ENCODE assay signal across 22 mouse cellular contexts in genomic region chr2:27556921-27557320, GRCm38 (mm10).
"Had no signal": no experiment of that assay in that cellular context is flagged by ENCODE, and none has a peak within 500 bp of the region (broad histone marks: within the 10 kb centered on the region; RNA-seq: fewer than 3 reads in every experiment).

No protein-coding gene starts in this region.

- H3K36me3 ChIP-seq: limb, embryonic 12.5 days; limb, embryonic 15.5 days; lung, embryonic 15.5 days; midbrain, embryonic 10.5 days; midbrain, embryonic 13.5 days; neural tube, embryonic 13.5 days; stomach, embryonic 15.5 days had no signal

- H3K4me1 ChIP-seq: midbrain, embryonic 13.5 days; neural tube, embryonic 13.5 days had no signal

- H3K9ac ChIP-seq: limb, embryonic 12.5 days; limb, embryonic 15.5 days; liver, embryonic 14.5 days; lung, embryonic 15.5 days; midbrain, embryonic 13.5 days; neural tube, embryonic 13.5 days; stomach, embryonic 15.5 days had no signal

- H3K4me2 ChIP-seq: limb, embryonic 12.5 days; limb, embryonic 15.5 days; lung, embryonic 15.5 days; midbrain, embryonic 13.5 days; neural tube, embryonic 13.5 days; stomach, embryonic 15.5 days had no signal

- H3K27ac ChIP-seq: limb, embryonic 12.5 days; limb, embryonic 15.5 days; liver, embryonic 14.5 days; lung, embryonic 15.5 days; midbrain, embryonic 10.5 days; midbrain, embryonic 13.5 days; neural tube, embryonic 13.5 days; stomach, embryonic 15.5 days had no signal

- H3K4me3 ChIP-seq: limb, embryonic 12.5 days; limb, embryonic 15.5 days; lung, embryonic 15.5 days; megakaryocyte, embryonic 14.5 days; midbrain, embryonic 10.5 days; midbrain, embryonic 13.5 days; myocyte; neural tube, embryonic 13.5 days; stomach, embryonic 15.5 days had no signal

- H3K9me3 ChIP-seq: limb, embryonic 12.5 days; limb, embryonic 15.5 days; lung, embryonic 15.5 days; megakaryocyte, embryonic 14.5 days; midbrain, embryonic 10.5 days; midbrain, embryonic 13.5 days; neural tube, embryonic 13.5 days; stomach, embryonic 15.5 days had no signal

- H3K27me3 ChIP-seq: limb, embryonic 12.5 days; limb, embryonic 15.5 days; lung, embryonic 15.5 days; midbrain, embryonic 13.5 days; stomach, embryonic 15.5 days had no signal

- ATAC-seq: midbrain, embryonic 13.5 days; midbrain, embryonic 16.5 days had no signal

- DNase-seq: kidney, adult 8-10 months; kidney, postnatal 14 days; kidney, postnatal 4 days; left cerebral cortex, postnatal 4 days; lung, adult 18-20 months; lung, postnatal 10 days; lung, postnatal 36 days; retina, postnatal 1 day; right cerebral cortex, postnatal 25 days; spleen, adult 18-20 months; thymus, postnatal 25 days had no signal
